Mouse (Mus musculus) neural tube, embryonic 14.5 days (tissue): ENCODE measurements at regions not wholly inside any gene's neighbourhood (a gene's known extent, or its start where the extent isn't known, plus 50 kb on each side); places are given as distances from the start of the nearest gene placed in this dataset.

Experiments
- ATAC-seq: fragments of 200-750 bp; cut with Nextera tagmentation; 2 replicates; pipeline ENCODE4 v1.8.0; 2017; ENCODE audit warnings: low read depth, mild to moderate bottlenecking, moderate TSS enrichment, moderate library complexity
- H3K27ac ChIP-seq: fragments of 300-500 bp; sonication (generic); 2 replicates; pipeline ENCODE4 v1.5.1; 2014; ENCODE audit warnings: low read depth, mild to moderate bottlenecking, control low read depth, low read length, moderate library complexity, mixed read lengths
- H3K27me3 ChIP-seq: fragments of 300-500 bp; sonication (generic); 2 replicates; pipeline ENCODE4 v1.6.1; 2014; ENCODE audit warnings: low read length; ENCODE audit not compliant: control insufficient read depth, insufficient read depth
- H3K36me3 ChIP-seq: fragments of 300-500 bp; sonication (generic); 2 replicates; pipeline ENCODE4 v1.6.1; 2014; ENCODE audit warnings: low read length, mixed read lengths; ENCODE audit not compliant: control insufficient read depth, insufficient read depth
- H3K4me1 ChIP-seq: fragments of 300-500 bp; sonication (generic); 2 replicates; pipeline ENCODE4 v1.6.1; 2014; ENCODE audit warnings: low read length; ENCODE audit not compliant: control insufficient read depth, insufficient read depth
- H3K4me2 ChIP-seq: fragments of 300-500 bp; sonication (generic); 2 replicates; pipeline ENCODE4 v1.6.1; 2014; ENCODE audit warnings: mild to moderate bottlenecking, low read depth, low read length, control low read depth
- H3K4me3 ChIP-seq: fragments of 300-500 bp; sonication (generic); 2 replicates; pipeline ENCODE4 v1.5.1; 2014; ENCODE audit warnings: low read depth, low read length, control low read depth, mixed read lengths
- H3K9ac ChIP-seq: fragments of 300-500 bp; sonication (generic); replicated peaks from 2 replicates; pipeline ENCODE4 v1.6.1; 2014; ENCODE audit warnings: low read depth, mild to moderate bottlenecking, control low read depth, low read length, mixed read lengths
- H3K9me3 ChIP-seq: fragments of 300-500 bp; sonication (generic); 2 replicates; pipeline ENCODE4 v1.6.1; 2016; ENCODE audit warnings: low read length; ENCODE audit not compliant: control insufficient read depth
- WGBS: fragments of 180-500 bp; shearing (Covaris S2); extraction: QIAGEN DNeasy Blood & Tissue Kit; methylation state at CpG from one replicate; pipeline ENCODE4 v1.1.7; 2014; 5-methylcytosine and 5-hydroxymethylcytosine counted together

DNA sequence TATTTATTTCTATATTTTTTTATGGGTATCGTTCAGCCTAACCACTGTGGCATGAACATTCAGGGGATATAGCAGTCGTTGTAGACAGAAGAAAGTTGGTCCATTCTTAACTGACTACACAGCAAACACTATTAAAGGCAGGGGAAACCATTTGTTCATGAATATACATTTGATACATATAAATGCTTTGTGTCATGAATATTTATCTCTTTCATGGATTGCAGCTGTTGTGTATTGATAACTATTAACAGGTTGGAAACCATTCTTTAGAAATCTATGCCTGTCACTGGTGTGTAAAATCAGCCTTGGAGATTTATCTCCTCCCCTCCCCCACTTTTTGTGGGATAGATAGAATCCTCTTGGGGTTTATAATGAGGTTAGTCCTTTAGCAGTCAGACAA is 264.9 kb downstream of the Btg1 start:
- H3K27ac ChIP-seq = no peak overlapping the region
- WGBS = 59% methylated on average over 2 of the region's 2 CpGs
- no peak for ATAC-seq

DNA sequence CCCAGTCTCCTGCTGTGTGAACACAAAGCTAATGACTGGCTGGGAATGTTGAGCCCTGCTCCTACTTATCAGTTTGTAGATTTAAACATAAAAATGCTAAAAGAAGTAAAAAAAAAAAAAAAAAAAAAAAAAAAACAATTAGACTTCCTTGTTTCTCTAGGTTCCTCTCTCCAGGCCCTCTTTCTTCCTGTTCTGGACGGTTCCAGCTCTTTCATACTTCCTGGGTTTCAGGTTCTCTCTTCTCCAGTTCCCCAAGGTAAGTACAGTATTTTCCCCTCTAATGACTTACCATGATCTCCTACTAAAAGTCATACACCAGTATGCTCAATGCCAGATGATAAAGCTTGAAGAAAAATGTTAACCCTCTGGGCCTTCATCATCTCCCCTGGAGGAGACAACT is 284.3 kb downstream of the Btg1 start:
- no peaks in the 10 kb centered on the region for H3K4me1 ChIP-seq
- H3K4me3 ChIP-seq = no peak overlapping the region
- no peaks in the 10 kb centered on the region for H3K36me3 ChIP-seq
- H3K4me2 ChIP-seq = no peak overlapping the region
- no peak overlapping the region for H3K9ac ChIP-seq
- 83% methylated on average over 1 of the region's 1 CpGs for WGBS
- no peaks in the 10 kb centered on the region for H3K9me3 ChIP-seq
- no peak overlapping the region for H3K27ac ChIP-seq
- ATAC-seq = no peak
- H3K27me3 ChIP-seq = no peaks in the 10 kb centered on the region

More for the DNA sequence above, 264.9 kb downstream of the Btg1 start:
- Histone ChIP-seq H3K4me2 (no peak overlapping the region), H3K27me3 (no peaks in the 10 kb centered on the region), H3K4me3 (no peak overlapping the region), H3K9me3 (no peaks in the 10 kb centered on the region), H3K4me1 (no peaks in the 10 kb centered on the region), H3K36me3 (no peaks in the 10 kb centered on the region), H3K9ac (no peak overlapping the region)

DNA sequence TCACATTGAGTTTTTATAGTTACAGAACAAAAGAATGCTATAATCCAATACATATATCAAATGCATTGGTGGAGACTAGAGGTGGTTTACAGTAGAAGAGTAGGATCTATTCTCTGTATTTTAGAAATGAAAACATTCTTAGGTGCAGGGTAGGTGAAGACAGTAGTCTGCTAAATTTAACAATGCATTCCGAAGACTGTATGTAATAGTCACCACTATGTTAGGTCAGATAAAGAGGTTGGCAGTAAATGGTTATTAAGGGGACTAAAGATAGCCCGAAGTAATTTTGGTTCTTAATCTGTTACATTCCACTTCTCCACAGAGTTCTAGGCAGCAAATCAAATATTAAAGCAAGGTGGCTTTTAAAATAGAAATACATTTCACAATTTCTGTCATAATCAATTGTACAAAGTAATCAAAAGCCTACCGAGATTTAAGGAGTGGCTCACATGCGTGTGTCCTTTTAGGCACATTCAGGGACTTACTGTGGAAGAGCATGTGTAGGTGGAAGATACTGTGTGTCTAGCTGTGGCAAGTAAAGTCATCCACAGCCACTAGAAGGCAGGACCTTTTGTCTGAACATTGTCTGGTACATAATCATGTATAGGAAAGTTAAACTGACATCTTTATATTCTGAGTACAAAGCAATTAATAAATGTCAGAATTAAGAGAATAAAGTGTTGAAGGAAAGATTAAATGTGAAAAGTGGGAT is 288.4 kb downstream of the Btg1 start:
- Histone ChIP-seq H3K27me3 (no peaks in the 10 kb centered on the region), H3K4me3 (no peak overlapping the region), H3K9me3 (no peaks in the 10 kb centered on the region), H3K27ac (no peak overlapping the region), H3K9ac (no peak overlapping the region), H3K4me2 (no peak overlapping the region), H3K4me1 (no peaks in the 10 kb centered on the region), H3K36me3 (no peaks in the 10 kb centered on the region)
- ATAC-seq = no peak
- 95% methylated on average over 4 of the region's 4 CpGs for WGBS

DNA sequence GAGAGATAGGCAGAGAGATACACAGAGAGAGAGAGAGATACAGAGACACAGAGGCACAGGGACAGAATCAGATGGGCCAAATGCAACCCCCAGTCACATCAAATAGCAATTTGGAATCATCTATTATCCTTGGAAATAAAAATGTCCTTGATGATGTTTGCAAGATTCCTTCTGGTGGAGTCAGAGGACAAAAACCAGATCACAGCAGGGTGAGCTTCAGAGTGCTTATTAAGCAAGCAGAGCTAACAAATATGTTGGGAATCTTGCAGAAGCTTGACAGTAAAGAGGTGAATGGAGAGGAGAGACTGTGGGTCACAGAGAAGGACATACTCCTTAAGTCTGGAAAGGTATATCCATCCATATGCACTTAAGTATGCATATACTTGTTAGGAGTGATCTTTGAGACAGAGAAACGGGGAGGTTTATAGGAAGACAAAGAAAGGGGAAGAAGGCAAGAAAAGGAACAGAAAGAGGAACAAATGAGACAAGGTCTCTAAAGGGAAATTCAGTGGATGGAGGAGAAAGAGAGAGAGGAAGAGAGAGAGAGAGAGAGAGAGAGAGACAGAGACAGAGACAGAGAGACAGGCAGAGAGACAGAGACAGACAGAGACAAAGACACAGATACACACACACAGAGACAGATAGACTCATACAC is 293.0 kb downstream of the Btg1 start:
- Histone ChIP-seq H3K4me2 (no peak overlapping the region), H3K27me3 (no peaks in the 10 kb centered on the region), H3K27ac (no peak overlapping the region), H3K9ac (no peak overlapping the region), H3K4me1 (no peaks in the 10 kb centered on the region), H3K9me3 (no peaks in the 10 kb centered on the region), H3K4me3 (no peak overlapping the region), H3K36me3 (no peaks in the 10 kb centered on the region)
- whole genome bisulfite sequencing = 74% methylated on average over 1 of the region's 1 CpGs
- no peak for ATAC-seq

DNA sequence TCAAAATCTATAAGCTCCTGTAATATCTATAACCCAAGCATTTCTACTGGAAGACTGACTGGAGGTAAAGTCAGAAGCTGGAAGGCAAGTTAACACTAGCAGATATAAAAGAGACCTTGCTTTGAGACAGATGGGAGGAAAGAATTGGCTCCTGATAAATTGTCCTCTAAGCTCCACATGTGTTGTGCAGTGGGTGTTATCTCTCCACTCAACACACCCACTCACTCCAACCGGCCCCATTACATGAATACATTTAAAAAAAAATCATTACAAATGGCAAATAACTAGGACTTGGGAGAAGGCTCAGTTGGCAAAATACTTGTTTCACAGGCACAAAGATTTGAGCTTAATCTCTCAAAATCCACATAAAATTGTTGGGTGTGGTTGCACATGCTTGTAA is 304.4 kb downstream of the Btg1 start:
- peaks cover 5% of the 10 kb centered on the region; the same call in 1 of the 2 replicates for H3K9me3 ChIP-seq
- no peak overlapping the region for H3K4me3 ChIP-seq
- H3K27me3 ChIP-seq = no peaks in the 10 kb centered on the region
- no peak overlapping the region for H3K9ac ChIP-seq
- ATAC-seq = no peak
- WGBS = 91% methylated on average over 1 of the region's 1 CpGs
- H3K4me1 ChIP-seq = no peaks in the 10 kb centered on the region
- H3K36me3 ChIP-seq = no peaks in the 10 kb centered on the region
- H3K27ac ChIP-seq = no peak overlapping the region
- H3K4me2 ChIP-seq = no peak overlapping the region

DNA sequence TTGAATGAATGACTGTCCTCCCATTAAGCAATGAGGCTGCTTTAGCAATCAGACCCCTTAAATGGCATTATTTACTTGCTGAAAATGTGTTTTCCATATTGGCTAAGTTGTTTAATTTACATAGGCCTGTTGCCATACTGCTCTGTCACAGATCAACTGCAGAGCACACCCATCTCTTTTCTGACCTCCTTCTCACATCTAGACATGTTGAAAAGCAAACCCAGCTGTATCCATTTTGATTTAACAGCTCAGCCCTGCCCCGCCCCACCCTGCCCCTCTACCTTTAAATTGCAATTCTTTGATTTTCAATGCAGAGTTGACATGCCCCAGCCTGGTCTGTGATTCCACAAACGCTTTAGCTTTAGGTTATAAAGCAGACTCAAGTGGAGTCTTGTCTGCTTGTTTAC is 307.5 kb downstream of the Btg1 start:
- Histone ChIP-seq H3K4me3 (no peak overlapping the region), H3K9ac (no peak overlapping the region), H3K4me2 (no peak overlapping the region), H3K36me3 (no peaks in the 10 kb centered on the region), H3K4me1 (no peaks in the 10 kb centered on the region), H3K27ac (no peak overlapping the region), H3K9me3 (0 out of 2 replicates have a peak, but pooled peaks cover under 1% of the 10 kb centered on the region), H3K27me3 (no peaks in the 10 kb centered on the region)
- WGBS = 79% methylated on average over 2 of the region's 2 CpGs
- no peak for ATAC-seq

DNA sequence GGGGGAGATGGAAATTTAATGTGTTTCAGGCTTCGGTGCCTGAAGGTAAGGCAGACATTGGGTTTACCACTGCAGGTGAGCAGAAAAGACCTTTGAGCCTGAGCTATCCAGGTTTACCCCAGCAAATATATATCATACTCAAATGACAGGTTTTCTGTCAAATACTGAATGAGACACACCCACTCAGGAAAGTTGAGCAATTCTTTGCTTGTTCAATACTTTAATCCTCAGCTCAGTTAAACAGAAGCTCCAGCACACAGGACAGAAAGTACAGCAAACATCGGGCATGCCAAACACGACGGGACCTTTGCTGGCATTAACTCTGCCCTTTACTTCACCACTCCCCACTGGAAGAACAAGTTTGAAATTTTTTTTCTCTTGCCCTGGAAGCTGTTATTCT is 307.9 kb downstream of the Btg1 start:
- H3K4me1 ChIP-seq = no peaks in the 10 kb centered on the region
- WGBS = 94% methylated on average over 4 of the region's 4 CpGs
- H3K27me3 ChIP-seq = no peaks in the 10 kb centered on the region
- H3K4me3 ChIP-seq = no peak overlapping the region
- no peak overlapping the region for H3K9ac ChIP-seq
- H3K27ac ChIP-seq = no peak overlapping the region
- H3K9me3 ChIP-seq = no peaks in the 10 kb centered on the region
- H3K36me3 ChIP-seq = no peaks in the 10 kb centered on the region
- no peak overlapping the region for H3K4me2 ChIP-seq
- no peak for ATAC-seq

DNA sequence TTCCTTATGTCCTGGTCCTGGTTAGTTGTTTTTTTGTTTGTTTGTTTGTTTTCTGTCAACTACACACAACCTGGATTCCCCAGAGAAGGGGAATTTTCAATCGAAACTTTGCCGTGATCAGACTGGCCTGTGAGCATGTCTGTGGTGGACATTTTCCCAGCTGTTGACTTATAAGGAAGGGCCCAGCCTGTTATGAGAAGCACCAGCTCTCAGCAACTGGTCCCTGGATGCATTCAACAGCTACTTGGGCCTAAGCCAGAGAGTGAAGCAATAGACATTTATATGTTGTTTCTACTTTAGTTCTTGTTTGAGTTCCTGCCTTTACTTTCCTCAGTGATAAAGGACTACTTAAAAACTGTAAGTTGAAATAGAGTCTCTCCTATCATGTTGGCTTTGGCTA is 309.0 kb downstream of the Btg1 start:
- 90% methylated on average over 2 of the region's 2 CpGs for WGBS
- Histone ChIP-seq H3K4me3 (no peak overlapping the region), H3K27ac (no peak overlapping the region), H3K4me1 (no peaks in the 10 kb centered on the region), H3K36me3 (no peaks in the 10 kb centered on the region), H3K27me3 (no peaks in the 10 kb centered on the region), H3K4me2 (no peak overlapping the region), H3K9me3 (no peaks in the 10 kb centered on the region), H3K9ac (no peak overlapping the region)
- ATAC-seq = no peak

DNA sequence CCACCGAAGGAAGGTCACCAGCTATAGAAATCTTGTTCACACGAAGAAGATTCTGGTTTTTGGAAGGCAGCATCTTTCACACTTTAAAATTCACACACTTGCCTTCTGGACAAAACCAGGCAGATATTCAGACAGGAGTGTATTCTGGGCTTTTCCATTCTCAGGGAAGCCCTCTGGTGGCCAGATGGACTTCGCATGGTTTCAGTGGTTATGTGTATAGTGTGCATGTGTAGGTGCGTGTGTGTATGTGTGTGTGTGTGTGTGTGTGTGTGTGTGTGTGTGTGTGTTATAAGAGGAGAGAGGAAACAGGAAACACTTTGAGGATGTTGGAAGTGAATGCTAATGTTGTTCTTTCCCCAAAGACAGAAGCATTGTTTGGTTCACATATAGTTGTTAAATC is 317.9 kb downstream of the Btg1 start:
- 70% methylated on average over 4 of the region's 4 CpGs for WGBS
- H3K9me3 ChIP-seq = no peaks in the 10 kb centered on the region
- H3K36me3 ChIP-seq = no peaks in the 10 kb centered on the region
- no peak overlapping the region for H3K9ac ChIP-seq
- H3K27ac ChIP-seq = no peak overlapping the region
- H3K4me3 ChIP-seq = no peak overlapping the region
- H3K4me1 ChIP-seq = no peaks in the 10 kb centered on the region
- ATAC-seq = peak; percentile 66; the same call in 1 of the 2 replicates
- H3K4me2 ChIP-seq = no peak overlapping the region
- no peaks in the 10 kb centered on the region for H3K27me3 ChIP-seq
